Mouse (Mus musculus): ENCODE results near the gene Mbnl1. TPM values are rescaled to one million over a fixed set of nuclear protein-coding genes. Genes with fewer than 3 reads are reported as not detected.
"Not testable (repeated sequence)": the region's sequence is repeated elsewhere in the genome, so short reads cannot be mapped to it uniquely, and the experiment has no call there.

Mbnl1 gene
- total RNA-seq (2021), result 100 to 1,000 TPM; 142 to 145 TPM
- long read RNA-seq, experiment 1, full-length matches to known transcripts, result 4 of 29 reads
- long read RNA-seq, experiment 1, partial matches to known transcripts, result 8 of 29 reads
- long read RNA-seq, experiment 1, other reads (novel, unspliced or antisense), result 17 of 29 reads
- long read RNA-seq, experiment 2, full-length matches to known transcripts, result 2 of 27 reads
- long read RNA-seq, experiment 2, partial matches to known transcripts, result 6 of 27 reads
- long read RNA-seq, experiment 2, other reads (novel, unspliced or antisense), result 19 of 27 reads

GRCm38 (mm10) chr3:60472681-60473177, at the start of gene Mbnl1:
Mbnl1 (plus strand) TSS chr3:60472830.
- intact Hi-C loops (cut with DNase I), result no loop called here
- no peak for DNase-seq (ENCODE audit: extremely low spot score in 1 of 2, low spot score in 2 of 2)
- H3K4me3 ChIP-seq, result no peak within 1 kb of the TSS
- TF ChIP-seq CTCF (IDR thresholded peaks at IDR 0.05), result no peak
- peak within 1 kb of the TSS; percentile 20; the same call in 1 of the 2 replicates for H3K27ac ChIP-seq

- no peak for TF ChIP-seq CTCF (IDR thresholded peaks at IDR 0.05)
- no peak overlapping the region for H3K4me3 ChIP-seq
- intact Hi-C loops (cut with DNase I), result no loop called here
- no peak overlapping the region for H3K27ac ChIP-seq
- DNase-seq (ENCODE audit: extremely low spot score in 1 of 2, low spot score in 2 of 2), result no peak
These were observed 48.5 kb upstream of the Mbnl1 start for GRCm38 (mm10) chr3:60424148-60424547.

GRCm38 (mm10) chr3:60429049-60429448, 43.6 kb upstream of the Mbnl1 start:
- DNase-seq (ENCODE audit: extremely low spot score in 1 of 2, low spot score in 2 of 2), result no peak
- no peak overlapping the region for H3K27ac ChIP-seq
- TF ChIP-seq CTCF (IDR thresholded peaks at IDR 0.05), result no peak
- H3K4me3 ChIP-seq, result no peak overlapping the region
- intact Hi-C loops (cut with DNase I), result no loop called here

GRCm38 (mm10) chr3:60437254-60437653, 35.4 kb upstream of the Mbnl1 start:
- Histone ChIP-seq H3K4me3 (no peak overlapping the region), H3K27ac (no peak overlapping the region)
- no peak for TF ChIP-seq CTCF (IDR thresholded peaks at IDR 0.05)
- no peak for DNase-seq (ENCODE audit: extremely low spot score in 1 of 2, low spot score in 2 of 2)
- intact Hi-C loops (cut with DNase I), result no loop called here

DNA sequence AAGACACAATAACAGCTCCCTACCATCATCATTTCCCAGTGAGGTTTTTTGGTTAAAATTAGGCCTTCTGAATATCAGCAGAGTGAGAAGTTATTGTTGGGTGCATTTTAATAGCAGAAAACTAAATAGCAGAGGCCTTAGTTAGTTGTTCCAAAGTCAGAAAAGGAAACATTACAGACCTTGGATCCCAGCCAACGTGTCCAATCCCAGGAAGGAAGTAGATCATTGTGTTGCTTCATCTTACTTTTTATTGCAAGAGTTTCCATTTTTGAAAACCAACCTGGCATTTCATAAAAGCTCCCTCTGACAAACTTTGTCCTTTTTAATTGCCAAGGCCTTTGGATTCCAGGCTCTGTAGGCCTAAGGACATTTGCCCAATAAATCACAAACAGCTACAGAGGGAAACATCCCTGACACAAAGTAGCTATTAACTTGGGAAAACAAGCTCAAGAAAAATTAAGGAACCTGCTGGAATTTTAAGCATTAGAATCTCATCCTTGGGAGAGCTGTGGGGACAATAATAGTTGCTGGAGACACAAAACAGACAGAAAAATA, 34.9 kb upstream of the Mbnl1 start:
- TF ChIP-seq CTCF (IDR thresholded peaks at IDR 0.05), result no peak
- Histone ChIP-seq H3K27ac (no peak overlapping the region), H3K4me3 (no peak overlapping the region)
- DNase-seq (ENCODE audit: extremely low spot score in 1 of 2, low spot score in 2 of 2), result no peak
- intact Hi-C loops (cut with DNase I), result no loop called here

GRCm38 (mm10) chr3:60438715-60439114, 33.9 kb upstream of the Mbnl1 start:
- no peak for TF ChIP-seq CTCF (IDR thresholded peaks at IDR 0.05)
- intact Hi-C loops (cut with DNase I), result no loop called here
- no peak overlapping the region for H3K4me3 ChIP-seq
- no peak for DNase-seq (ENCODE audit: extremely low spot score in 1 of 2, low spot score in 2 of 2)
- H3K27ac ChIP-seq, result no peak overlapping the region

- intact Hi-C loops (cut with DNase I), result no loop called here
- TF ChIP-seq CTCF (IDR thresholded peaks at IDR 0.05), result no peak
These were observed 10.7 kb upstream of the Mbnl1 start for GRCm38 (mm10) chr3:60461828-60462521.

GRCm38 (mm10) chr3:60468667-60469066, 4.0 kb upstream of the Mbnl1 start:
- H3K4me3 ChIP-seq; DNase-seq (ENCODE audit: extremely low spot score in 1 of 2, low spot score in 2 of 2); intact Hi-C loops (cut with DNase I); H3K27ac ChIP-seq: not testable (repeated sequence)

More at GRCm38 (mm10) chr3:60461828-60462521, 10.7 kb upstream of the Mbnl1 start:
- Histone ChIP-seq H3K4me3 (no peak overlapping the region), H3K27ac (no peak overlapping the region)
- DNase-seq (ENCODE audit: extremely low spot score in 1 of 2, low spot score in 2 of 2), result no peak

DNA sequence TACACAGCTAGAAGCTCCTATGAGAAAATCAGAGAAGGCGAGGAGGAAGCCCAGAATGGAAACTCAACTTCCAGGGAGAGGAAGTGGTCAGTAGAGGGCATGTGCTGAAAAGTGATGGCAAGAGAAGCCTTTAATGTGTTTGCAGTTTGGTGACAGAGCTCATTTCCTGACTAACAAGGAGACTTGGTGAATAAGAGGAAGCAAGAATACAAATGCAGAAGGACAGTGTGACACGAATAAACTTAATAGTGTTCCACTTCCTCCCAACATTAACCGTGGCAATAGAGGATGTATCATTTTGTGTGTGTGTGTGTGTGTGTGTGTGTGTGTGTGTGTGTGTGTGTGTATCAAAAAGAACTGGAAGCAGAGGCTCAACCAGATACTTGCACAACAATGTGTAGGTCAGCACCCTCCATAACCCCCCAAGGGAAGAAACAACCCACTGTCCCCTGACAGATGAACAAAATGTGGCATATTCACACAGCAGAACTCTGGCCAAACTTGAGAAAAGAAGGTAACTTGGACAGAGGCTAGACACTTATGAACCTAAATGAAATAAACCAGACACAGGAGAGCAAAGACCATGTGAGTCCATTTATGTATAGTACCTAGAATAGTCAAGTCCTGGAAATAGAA, 3.3 kb upstream of the Mbnl1 start:
- intact Hi-C loops (cut with DNase I); H3K4me3 ChIP-seq; H3K27ac ChIP-seq; DNase-seq (ENCODE audit: extremely low spot score in 1 of 2, low spot score in 2 of 2): not testable (repeated sequence)

DNA sequence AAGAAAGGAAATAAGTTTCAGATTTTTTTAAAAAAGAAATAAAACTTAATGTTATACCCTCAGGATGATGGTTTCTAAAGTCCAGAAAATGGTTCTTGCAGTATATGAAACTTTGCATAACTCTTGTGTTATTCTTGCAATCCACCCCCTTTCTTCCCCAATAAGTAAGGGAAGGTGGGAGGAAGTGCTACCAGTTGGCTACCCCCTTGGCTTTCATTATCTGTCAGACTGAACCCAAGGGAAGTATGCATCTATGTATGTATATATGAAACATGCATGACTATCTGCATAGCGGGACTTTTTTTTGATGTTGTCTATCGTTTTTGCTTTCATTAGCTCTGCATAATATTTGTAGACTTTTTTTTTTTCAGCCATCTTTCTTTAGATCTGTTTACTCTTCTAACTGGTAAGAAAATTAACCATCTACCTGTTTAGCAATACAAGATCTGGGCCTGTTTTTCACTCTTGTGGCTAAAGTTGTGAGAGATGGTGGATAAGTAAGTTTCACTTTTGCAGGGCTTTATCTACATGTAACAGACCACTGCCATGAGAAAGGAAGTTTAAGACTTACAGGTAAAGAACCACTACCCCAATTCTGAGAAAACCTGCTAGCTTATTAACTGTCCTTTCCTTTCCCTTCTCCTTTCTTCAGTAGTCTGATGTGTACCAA, 484 bp upstream of the Mbnl1 start:
- H3K27ac ChIP-seq, result no peak overlapping the region
- no peak for DNase-seq (ENCODE audit: extremely low spot score in 1 of 2, low spot score in 2 of 2)
- no peak for TF ChIP-seq CTCF (IDR thresholded peaks at IDR 0.05)
- H3K4me3 ChIP-seq, result no peak overlapping the region
- intact Hi-C loops (cut with DNase I), result no loop called here

- no peak for DNase-seq (ENCODE audit: extremely low spot score in 1 of 2, low spot score in 2 of 2)
- no peak for TF ChIP-seq CTCF (IDR thresholded peaks at IDR 0.05)
- intact Hi-C loops (cut with DNase I), result no loop called here
These were observed 1.4 kb downstream of the Mbnl1 start for GRCm38 (mm10) chr3:60473861-60474653.

More at GRCm38 (mm10) chr3:60473861-60474653, 1.4 kb downstream of the Mbnl1 start:
- no peak overlapping the region for H3K4me3 ChIP-seq
- H3K27ac ChIP-seq, result peak overlapping the region; percentile 20; the same call in 1 of the 2 replicates

All from left cerebral cortex, adult 2 months (tissue).